Mouse (Mus musculus) spleen, postnatal 4 days (tissue): ENCODE measurements around the gene Gm3138.
"Not testable (repeated sequence)": the region's sequence is repeated elsewhere in the genome, so short reads cannot be mapped to it uniquely, and the experiment has no call there.

Experiments used
- DNase-seq, 2 experiments: peaks; one replicate each; pipeline ENCODE4 v3.0.0; 2022; ENCODE audit warnings: low spot score in 2 of 2

Gene Gm3138

GRCm38 (mm10) chr14:4249331-4249730 lies at the start of gene Gm3138:
Gene Gm3138 (plus strand): TSS chr14:4249631.
- not testable (repeated sequence) for DNase-seq

DNA sequence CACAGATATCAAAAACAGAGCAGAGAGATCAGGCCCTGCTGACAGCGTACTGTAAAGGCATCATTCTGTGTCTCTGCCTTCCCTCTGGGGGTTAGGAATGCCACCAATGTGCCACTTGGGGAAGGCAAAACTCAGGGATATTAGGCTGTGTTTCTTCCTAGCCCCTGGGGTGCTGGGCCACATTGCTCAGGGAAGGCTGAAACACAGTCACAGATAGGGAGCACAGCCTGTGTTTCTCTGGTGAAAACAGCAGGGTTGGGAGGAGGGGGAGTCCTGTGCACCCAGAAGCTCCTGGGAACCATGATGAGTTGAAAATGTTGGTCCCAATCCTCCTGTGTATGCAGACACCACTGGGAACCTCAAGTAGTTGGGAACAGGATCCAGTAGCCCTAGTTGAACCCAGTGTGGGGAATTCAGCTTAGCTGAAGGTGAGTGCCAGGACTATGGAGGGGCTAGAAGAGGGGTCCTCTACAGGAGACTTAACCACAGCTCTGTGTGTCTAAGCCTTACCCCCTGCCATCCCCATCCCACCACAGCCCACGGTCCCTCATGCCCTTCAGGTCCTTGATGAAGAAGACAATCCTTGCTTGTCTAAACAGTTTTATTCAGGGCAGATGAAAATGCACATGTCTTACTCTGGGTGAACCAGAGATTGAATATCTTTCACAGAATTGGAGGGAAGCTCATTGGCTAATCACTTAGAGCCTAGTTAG lies 20.0 kb downstream of the Gm3138 start:
- DNase-seq = peak; percentile 16 to 63

DNA sequence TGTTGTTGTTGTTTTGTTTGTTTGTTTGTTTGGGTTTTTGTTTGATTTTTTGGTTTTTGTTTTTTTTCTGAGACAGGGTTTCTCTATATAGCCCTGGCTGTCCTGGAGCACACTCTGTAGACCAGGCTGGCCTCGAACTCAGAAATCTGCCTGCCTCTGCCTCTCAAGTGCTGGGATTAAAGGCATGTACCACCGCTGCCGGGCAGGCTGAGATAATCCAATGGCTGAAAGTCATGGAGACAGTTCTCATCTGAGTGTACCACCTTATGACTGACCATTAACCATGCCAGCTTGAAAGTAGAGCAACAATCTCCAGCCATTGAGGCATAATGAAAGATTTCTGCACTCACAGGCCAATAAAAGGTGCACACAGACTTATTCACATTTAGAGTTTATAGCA lies 30.4 kb downstream of the Gm3138 start:
- peak; percentile 18 to 65 for DNase-seq
